Mouse (Mus musculus): ENCODE measurements around the gene Podnl1. TPM values are rescaled to one million over a fixed set of nuclear protein-coding genes. Genes with fewer than 3 reads are reported as not detected.
A peak's percentile ranks its signal among the peaks of the same experiment; 100 is the strongest.

Podnl1 gene
- total and polyA plus RNA-seq, 2 experiments from 2014 or later: 0.04 TPM; not detected in 1

DNA sequence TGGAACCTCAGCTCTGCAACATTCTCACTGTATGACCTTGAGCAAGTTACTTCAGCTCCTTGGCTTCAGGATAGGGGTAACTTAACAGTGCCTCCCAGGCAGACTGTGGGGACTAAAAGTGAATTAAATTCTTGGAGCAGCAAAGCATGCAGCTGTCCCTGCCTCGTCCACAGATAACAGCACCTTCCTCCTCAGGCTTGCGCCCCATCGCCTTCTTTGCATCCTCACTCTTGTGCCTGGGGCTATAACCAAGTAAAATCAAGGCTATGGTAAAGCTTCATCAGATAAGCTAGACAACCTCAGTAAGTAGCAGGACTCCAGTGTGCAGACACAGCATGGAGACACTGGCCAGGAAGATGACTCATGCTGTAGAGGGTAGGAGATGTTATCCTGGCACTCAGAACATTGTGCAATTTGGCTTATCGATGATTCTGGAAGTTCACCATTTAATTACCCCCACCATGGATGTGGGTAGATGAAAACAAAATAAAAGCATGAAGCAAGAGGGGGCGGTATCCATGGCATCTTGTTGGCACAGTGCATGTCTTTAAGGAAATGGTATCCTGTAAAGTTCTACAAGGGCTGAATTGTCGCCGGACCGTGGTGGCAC is 19.0 kb downstream of the Podnl1 start:
- ATAC-seq (ENCODE audit: insufficient read depth, low read depth) (no peak), DNase-seq (ENCODE audit: low spot score) (no peak)
- peaks cover 17% of the 10 kb centered on the region for H3K4me1 ChIP-seq (ENCODE audit: control insufficient read depth, insufficient read depth)
- no peak overlapping the region for H3K4me2 ChIP-seq (ENCODE audit: low read depth, low read length)
- peaks cover 41% of the 10 kb centered on the region for H3K36me3 ChIP-seq (replicated peaks; ENCODE audit: control insufficient read depth, insufficient read depth, low read length)
- H3K9me3 ChIP-seq (replicated peaks; ENCODE audit: control insufficient read depth, low read length): no peaks in the 10 kb centered on the region
- no peaks in the 10 kb centered on the region for H3K27me3 ChIP-seq (ENCODE audit: control insufficient read depth, insufficient read depth, low read length)
- TF ChIP-seq EP300 (IDR thresholded peaks at IDR 0.05; ENCODE audit: low read depth): no peak
- TF ChIP-seq CTCF (IDR thresholded peaks at IDR 0.05; ENCODE audit: low read depth): no peak
- no peak overlapping the region for H3K4me3 ChIP-seq (ENCODE audit: low read depth, low read length)
- WGBS: 87% methylated on average over 8 of the region's 8 CpGs
- H3K9ac ChIP-seq (replicated peaks; ENCODE audit: low read depth, low read length): no peak overlapping the region
- no peak overlapping the region for H3K27ac ChIP-seq (ENCODE audit: low read depth)

DNA sequence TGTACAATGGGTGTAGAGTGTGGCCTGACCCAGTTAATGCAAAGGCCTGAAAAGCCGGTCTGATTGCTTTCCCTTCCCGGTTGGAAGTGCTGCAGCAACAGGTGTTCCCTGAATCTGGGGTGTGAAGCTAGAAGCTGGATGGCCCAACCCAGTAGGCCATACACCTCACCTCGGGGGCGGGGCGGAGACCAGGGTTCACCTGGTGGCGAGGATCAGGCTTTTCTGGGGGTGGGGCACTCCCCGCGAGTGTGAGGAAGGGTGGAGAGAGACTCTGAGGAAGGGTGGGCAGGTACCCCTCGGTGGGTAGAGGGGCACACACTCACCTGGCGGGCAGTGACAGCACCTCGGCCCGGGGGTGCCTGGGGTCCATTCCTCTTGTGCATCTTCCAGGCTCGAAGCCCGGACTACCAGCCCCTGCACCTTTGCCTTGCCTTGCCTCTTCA is 21.6 kb downstream of the Podnl1 start:
- 8% methylated on average over 14 of the region's 14 CpGs for WGBS
- H3K27me3 ChIP-seq (ENCODE audit: control insufficient read depth, insufficient read depth, low read length): no peaks in the 10 kb centered on the region
- no peak overlapping the region for H3K27ac ChIP-seq (ENCODE audit: low read depth)
- peak overlapping the region; percentile 71 for H3K9ac ChIP-seq (replicated peaks; ENCODE audit: low read depth, low read length)
- ATAC-seq (ENCODE audit: insufficient read depth, low read depth) (peak; percentile 22; the same call in 1 of the 2 replicates), DNase-seq (ENCODE audit: low spot score) (no peak)
- H3K36me3 ChIP-seq (replicated peaks; ENCODE audit: control insufficient read depth, insufficient read depth, low read length): peaks cover 17% of the 10 kb centered on the region
- no peaks in the 10 kb centered on the region for H3K9me3 ChIP-seq (replicated peaks; ENCODE audit: control insufficient read depth, low read length)
- H3K4me2 ChIP-seq (ENCODE audit: low read depth, low read length): peak overlapping the region; percentile 94
- peak overlapping the region; percentile 69 for H3K4me3 ChIP-seq (ENCODE audit: low read depth, low read length)
- TF ChIP-seq CTCF (IDR thresholded peaks at IDR 0.05; ENCODE audit: low read depth): no peak
- TF ChIP-seq EP300 (IDR thresholded peaks at IDR 0.05; ENCODE audit: low read depth): no peak
- peaks cover 17% of the 10 kb centered on the region for H3K4me1 ChIP-seq (ENCODE audit: control insufficient read depth, insufficient read depth)

DNA sequence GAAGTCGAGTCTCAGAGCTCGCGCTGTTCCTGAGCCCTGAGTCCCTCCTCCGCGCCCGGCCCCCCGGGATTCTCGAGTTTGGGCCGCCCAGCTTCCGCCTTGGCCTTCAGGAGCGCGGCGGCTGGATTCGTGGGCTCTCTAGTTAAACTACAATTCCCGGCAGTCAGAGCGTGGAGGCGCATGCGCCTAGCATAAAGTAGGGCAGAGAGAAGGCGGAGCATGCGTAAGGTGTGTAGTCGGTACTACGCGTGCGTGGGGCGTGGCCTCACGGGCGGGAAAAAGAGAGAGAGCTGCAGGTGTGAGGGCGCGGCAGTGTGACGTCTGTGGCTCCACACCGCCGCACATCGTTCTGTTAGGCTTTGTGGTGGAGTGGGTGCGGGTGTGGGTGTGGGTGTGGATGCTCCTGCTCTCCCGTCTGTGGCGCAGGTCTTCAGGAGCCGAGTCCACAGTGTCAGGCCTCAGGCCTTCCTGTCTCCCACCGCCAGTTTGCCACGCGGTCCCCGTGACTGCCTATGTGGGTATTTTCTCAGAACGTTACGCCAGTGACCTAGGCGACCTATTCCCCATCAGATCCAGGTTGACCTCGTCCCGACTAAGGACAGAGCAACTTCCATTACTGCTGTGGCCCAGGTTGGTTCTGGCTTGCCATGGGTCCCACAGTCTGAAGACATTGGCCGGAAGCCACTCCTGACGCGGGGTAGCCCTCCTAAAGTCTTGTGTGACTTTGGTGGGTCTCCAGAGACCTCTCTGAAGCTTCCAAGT is 22.2 kb downstream of the Podnl1 start, which contains the start of the genes Cc2d1a and 4930432K21Rik:
Cc2d1a (minus strand) TSS at position 168 of the 762 bp plus-strand sequence.
4930432K21Rik (plus strand) TSS at position 257 of the 762 bp plus-strand sequence.
- Histone ChIP-seq H3K27ac (ENCODE audit: low read depth) (no peak within 1 kb of the TSS), H3K36me3 (replicated peaks; ENCODE audit: control insufficient read depth, insufficient read depth, low read length) (peaks cover 12% of the 10 kb centered on the region), H3K4me1 (ENCODE audit: control insufficient read depth, insufficient read depth) (peaks cover 17% of the 10 kb centered on the region), H3K27me3 (ENCODE audit: control insufficient read depth, insufficient read depth, low read length) (no peaks in the 10 kb centered on the region), H3K4me2 (ENCODE audit: low read depth, low read length) (peak within 1 kb of the TSS; percentile 94), H3K9me3 (replicated peaks; ENCODE audit: control insufficient read depth, low read length) (no peaks in the 10 kb centered on the region), H3K9ac (replicated peaks; ENCODE audit: low read depth, low read length) (peak within 1 kb of the TSS; percentile 71), H3K4me3 (ENCODE audit: low read depth, low read length) (peak within 1 kb of the TSS; percentile 69)
- TF ChIP-seq EP300 (IDR thresholded peaks at IDR 0.05; ENCODE audit: low read depth) (no peak), CTCF (IDR thresholded peaks at IDR 0.05; ENCODE audit: low read depth) (no peak)
- 17% methylated on average over 49 of the region's 49 CpGs for WGBS
- DNase-seq (ENCODE audit: low spot score) (peak; percentile 97), ATAC-seq (ENCODE audit: insufficient read depth, low read depth) (peak; percentile 96)

DNA sequence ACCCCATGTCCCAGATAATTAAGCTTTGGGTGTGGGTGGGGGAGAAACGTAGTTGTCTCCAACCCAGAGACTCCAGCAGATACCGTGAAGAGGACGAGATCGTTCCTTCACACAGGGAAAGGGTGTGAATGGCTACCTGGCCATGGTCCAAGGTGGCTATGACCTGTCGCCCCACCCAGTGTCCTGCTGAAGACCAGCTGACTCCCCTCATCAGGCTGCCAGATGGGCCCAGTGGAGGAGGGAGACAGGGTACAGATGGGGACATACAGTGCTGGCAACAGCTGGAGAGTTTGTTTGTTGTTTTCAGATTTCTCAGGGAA is 22.7 kb downstream of the Podnl1 start:
- Histone ChIP-seq H3K27ac (ENCODE audit: low read depth) (no peak overlapping the region), H3K4me2 (ENCODE audit: low read depth, low read length) (peak overlapping the region; percentile 94; the same call in 1 of the 2 replicates), H3K4me1 (ENCODE audit: control insufficient read depth, insufficient read depth) (peaks cover 17% of the 10 kb centered on the region), H3K9ac (replicated peaks; ENCODE audit: low read depth, low read length) (no peak overlapping the region), H3K27me3 (ENCODE audit: control insufficient read depth, insufficient read depth, low read length) (no peaks in the 10 kb centered on the region), H3K4me3 (ENCODE audit: low read depth, low read length) (no peak overlapping the region), H3K36me3 (replicated peaks; ENCODE audit: control insufficient read depth, insufficient read depth, low read length) (peaks cover 6% of the 10 kb centered on the region), H3K9me3 (replicated peaks; ENCODE audit: control insufficient read depth, low read length) (no peaks in the 10 kb centered on the region)
- DNase-seq (ENCODE audit: low spot score) (no peak), ATAC-seq (ENCODE audit: insufficient read depth, low read depth) (no peak)
- WGBS: 38% methylated on average over 5 of the region's 5 CpGs
- TF ChIP-seq EP300 (IDR thresholded peaks at IDR 0.05; ENCODE audit: low read depth): no peak
- no peak for TF ChIP-seq CTCF (IDR thresholded peaks at IDR 0.05; ENCODE audit: low read depth)

DNA sequence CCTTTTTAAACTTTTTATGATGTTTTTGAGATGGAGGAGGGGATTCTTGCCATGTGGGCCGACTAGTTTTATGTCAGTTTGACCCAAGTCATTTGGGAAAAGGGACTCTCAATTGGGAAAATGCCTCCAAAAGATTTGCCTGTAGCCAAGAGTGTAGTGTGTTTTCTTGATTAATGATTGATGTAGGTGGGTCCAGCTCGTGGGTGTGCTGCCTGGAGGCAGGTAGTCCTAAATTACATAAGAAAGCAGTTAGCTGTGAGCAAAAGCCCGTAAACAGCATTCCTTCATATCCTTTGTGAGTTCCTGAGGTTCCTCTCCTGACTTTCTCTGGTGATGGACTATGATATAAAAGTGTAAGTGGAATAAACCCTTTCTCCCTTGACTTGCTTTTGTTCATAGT is 23.4 kb downstream of the Podnl1 start:
- Histone ChIP-seq H3K27me3 (ENCODE audit: control insufficient read depth, insufficient read depth, low read length) (no peaks in the 10 kb centered on the region), H3K9me3 (replicated peaks; ENCODE audit: control insufficient read depth, low read length) (no peaks in the 10 kb centered on the region), H3K9ac (replicated peaks; ENCODE audit: low read depth, low read length) (no peak overlapping the region), H3K4me2 (ENCODE audit: low read depth, low read length) (no peak overlapping the region), H3K36me3 (replicated peaks; ENCODE audit: control insufficient read depth, insufficient read depth, low read length) (no peaks in the 10 kb centered on the region), H3K27ac (ENCODE audit: low read depth) (no peak overlapping the region), H3K4me3 (ENCODE audit: low read depth, low read length) (no peak overlapping the region), H3K4me1 (ENCODE audit: control insufficient read depth, insufficient read depth) (peaks cover 17% of the 10 kb centered on the region)
- DNase-seq (ENCODE audit: low spot score) (no peak), ATAC-seq (ENCODE audit: insufficient read depth, low read depth) (no peak)
- TF ChIP-seq CTCF (IDR thresholded peaks at IDR 0.05; ENCODE audit: low read depth): no peak
- 80% methylated on average over 3 of the region's 3 CpGs for WGBS
